Mouse (Mus musculus): Measurements from ENCODE around the gene Btbd16. TPM values are rescaled to one million over a fixed set of nuclear protein-coding genes. Genes with fewer than 3 reads are reported as not detected.

The Btbd16 gene
- total and polyA plus RNA-seq, 2 experiments, result 0.06 TPM; not detected in 1

GRCm38 (mm10) chr7:130866640-130867039 lies 92.8 kb downstream of the Btbd16 start:
- Histone ChIP-seq H3K4me3 (ENCODE audit: insufficient read depth, low read depth, low read length) (peak overlapping the region; percentile 89), H3K4me1 (ENCODE audit: control insufficient read depth, insufficient read depth, low read length) (peaks cover 1% of the 10 kb centered on the region; the same call in 1 of the 2 replicates), H3K79me2 (ENCODE audit: control insufficient read depth, insufficient read depth, low read length) (peaks cover 4% of the 10 kb centered on the region; the same call in 1 of the 2 replicates), H3K9ac (ENCODE audit: low read depth, low read length) (peak overlapping the region; percentile 95), H3K27me3 (ENCODE audit: control insufficient read depth, insufficient read depth, low read length) (no peaks in the 10 kb centered on the region), H3K36me3 (ENCODE audit: control insufficient read depth, insufficient read depth, low read length) (no peaks in the 10 kb centered on the region), H3K27ac (replicated peaks; ENCODE audit: insufficient read depth, low read depth, low read length) (no peak overlapping the region)
- no peak for DNase-seq (ENCODE audit: extremely low read depth, low read depth, low spot score)
- TF ChIP-seq CTCF (IDR thresholded peaks at IDR 0.05; ENCODE audit: low read depth, low read length) (no peak), POLR2A (IDR thresholded peaks at IDR 0.05; ENCODE audit: extremely low read depth, insufficient read depth, low read length) (no peak)
- WGBS, result 10% methylated on average over 13 of the region's 13 CpGs

GRCm38 (mm10) chr7:130867256-130867655 lies 93.4 kb downstream of the Btbd16 start:
- Histone ChIP-seq H3K36me3 (ENCODE audit: control insufficient read depth, insufficient read depth, low read length) (no peaks in the 10 kb centered on the region), H3K9ac (ENCODE audit: low read depth, low read length) (no peak overlapping the region), H3K4me1 (ENCODE audit: control insufficient read depth, insufficient read depth, low read length) (peaks cover 1% of the 10 kb centered on the region; the same call in 1 of the 2 replicates), H3K27me3 (ENCODE audit: control insufficient read depth, insufficient read depth, low read length) (no peaks in the 10 kb centered on the region), H3K79me2 (ENCODE audit: control insufficient read depth, insufficient read depth, low read length) (peaks cover 6% of the 10 kb centered on the region; the same call in 1 of the 2 replicates), H3K4me3 (ENCODE audit: insufficient read depth, low read depth, low read length) (no peak overlapping the region), H3K27ac (replicated peaks; ENCODE audit: insufficient read depth, low read depth, low read length) (no peak overlapping the region)
- no peak for DNase-seq (ENCODE audit: extremely low read depth, low read depth, low spot score)
- TF ChIP-seq POLR2A (IDR thresholded peaks at IDR 0.05; ENCODE audit: extremely low read depth, insufficient read depth, low read length), result no peak
- TF ChIP-seq CTCF (IDR thresholded peaks at IDR 0.05; ENCODE audit: low read depth, low read length), result no peak
- 74% methylated on average over 3 of the region's 3 CpGs for WGBS

Other genes with a start within 250 kb of the Btbd16 start
- gene Nsmce4a, start 201.0 kb upstream of the Btbd16 start, total RNA-seq (2014; rRNA removed), result 58.5 and 73.5 TPM in 2 replicates
- gene Nsmce4a, start 201.0 kb upstream of the Btbd16 start, polyA plus RNA-seq (2012; rRNA removed), result 20.8 and 24.7 TPM in 2 replicates
- 13.5 and 14.3 TPM in 2 replicates for gene Tacc2, start 196.6 kb upstream of the Btbd16 start, total RNA-seq (2014; rRNA removed)
- gene Tacc2, start 196.6 kb upstream of the Btbd16 start, polyA plus RNA-seq (2012; rRNA removed), result 8.4 and 10.0 TPM in 2 replicates
- 7.0 and 9.3 TPM in 2 replicates for gene Plekha1, start 91.7 kb downstream of the Btbd16 start, total RNA-seq (2014; rRNA removed)
- gene Plekha1, start 91.7 kb downstream of the Btbd16 start, polyA plus RNA-seq (2012; rRNA removed), result 4.3 and 5.6 TPM in 2 replicates
- 3.2 and 3.6 TPM in 2 replicates for gene Htra1, start 162.0 kb downstream of the Btbd16 start, total RNA-seq (2014; rRNA removed)
- 2.6 and 3.1 TPM in 2 replicates for gene Htra1, start 162.0 kb downstream of the Btbd16 start, polyA plus RNA-seq (2012; rRNA removed)

All from liver, adult 2 months (tissue).